Mouse (Mus musculus) T-helper 17 cell (primary cell): ENCODE data around the gene Prg4.

Experiments used
- in situ Hi-C, 2 experiments: fragments of 300-600 bp; cut with MboI, MseI; formaldehyde crosslinking; loops; 1 replicate in 1 of 2; 2 replicates in 1 of 2; pipeline ENCODE4 v1.15.1; 2025; ENCODE audit warnings: high pct_unique_total_duplicates in 2 of 2

Gene Prg4

DNA sequence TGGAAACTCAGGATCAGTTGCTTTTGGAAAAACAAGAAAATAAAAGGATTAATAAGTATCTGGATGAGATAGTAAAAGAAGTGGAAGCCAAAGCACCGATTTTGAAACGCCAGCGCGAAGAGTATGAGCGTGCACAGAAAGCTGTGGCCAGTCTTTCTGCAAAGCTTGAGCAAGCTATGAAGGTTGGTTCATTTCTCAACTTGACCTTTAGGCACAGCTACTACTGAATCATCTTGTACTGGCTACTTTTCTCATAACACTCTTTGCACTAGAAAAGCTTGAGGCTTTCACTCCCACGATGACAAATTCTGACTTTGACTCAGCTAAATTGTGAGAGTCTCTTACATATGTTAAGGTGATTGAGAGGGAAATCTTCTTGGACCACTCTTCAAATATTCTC lies 56.0 kb downstream of the Prg4 start:
- in situ Hi-C loops, result loop anchor here (5.0 kb wide), 2 partner anchors 32 to 37 kb away; no protein-coding TSS in a partner anchor

DNA sequence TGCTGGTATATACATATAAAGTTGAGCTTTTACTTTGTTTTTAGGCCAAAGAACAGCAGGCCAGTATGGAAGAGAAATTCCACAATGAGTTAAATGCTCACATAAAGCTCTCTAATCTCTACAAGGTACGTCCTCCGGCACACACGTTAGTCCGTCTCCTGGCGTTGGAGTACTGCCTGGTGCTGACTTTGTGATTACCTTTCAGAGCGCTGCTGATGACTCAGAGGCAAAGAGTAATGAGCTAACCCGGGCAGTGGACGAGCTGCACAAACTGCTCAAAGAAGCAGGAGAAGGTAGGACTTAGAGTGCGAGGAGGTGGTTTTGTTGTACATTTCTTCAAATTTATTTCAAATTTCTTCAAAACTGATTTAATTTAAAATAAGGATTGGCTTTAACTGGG lies 58.7 kb downstream of the Prg4 start:
- in situ Hi-C loops, result loop anchor here (5.0 kb wide), 2 partner anchors 35 to 40 kb away; no protein-coding TSS in a partner anchor

DNA sequence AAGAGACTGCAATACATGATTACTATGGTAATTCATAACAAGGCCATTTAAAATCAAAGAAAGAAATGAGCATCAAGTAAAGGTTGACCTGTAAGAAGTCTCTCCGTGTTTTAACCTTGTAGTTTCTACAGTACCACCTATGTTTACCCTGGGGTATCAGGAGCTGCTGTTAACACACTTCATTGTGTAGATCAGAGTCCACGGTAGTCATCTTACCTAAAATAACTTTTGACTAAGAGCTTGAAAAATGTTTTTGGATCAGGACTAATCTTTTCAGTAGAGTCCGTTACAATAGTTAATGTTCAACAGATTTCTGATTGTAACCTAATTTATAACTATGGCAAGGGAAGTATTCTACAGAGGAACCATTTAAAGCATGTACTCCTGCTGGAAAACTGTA lies 61.4 kb downstream of the Prg4 start:
- in situ Hi-C loops, result no loop called here

DNA sequence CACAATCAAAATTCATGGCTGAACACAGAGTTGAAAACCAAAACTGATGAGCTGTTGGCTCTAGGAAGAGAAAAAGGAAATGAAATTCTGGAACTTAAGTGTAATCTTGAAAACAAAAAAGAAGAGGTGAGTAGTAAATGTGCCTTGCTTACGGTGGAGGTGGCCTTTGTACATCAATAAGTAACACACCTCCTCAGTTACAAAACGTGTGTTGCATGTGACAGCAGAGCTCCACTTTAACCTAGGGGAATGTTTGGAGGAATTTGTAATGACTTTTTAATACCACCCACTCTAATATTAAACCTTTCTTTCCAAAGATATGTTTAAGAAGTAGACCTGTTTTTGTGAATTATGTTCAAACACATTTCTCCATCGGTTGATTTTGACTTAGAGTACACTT lies 62.1 kb downstream of the Prg4 start:
- in situ Hi-C loops, result no loop called here
